Mouse (Mus musculus): ENCODE measurements around the gene Gm21425.
"Not testable (repeated sequence)": the region's sequence is repeated elsewhere in the genome, so short reads cannot be mapped to it uniquely, and the experiment has no call there.

Gene Gm21425

DNA sequence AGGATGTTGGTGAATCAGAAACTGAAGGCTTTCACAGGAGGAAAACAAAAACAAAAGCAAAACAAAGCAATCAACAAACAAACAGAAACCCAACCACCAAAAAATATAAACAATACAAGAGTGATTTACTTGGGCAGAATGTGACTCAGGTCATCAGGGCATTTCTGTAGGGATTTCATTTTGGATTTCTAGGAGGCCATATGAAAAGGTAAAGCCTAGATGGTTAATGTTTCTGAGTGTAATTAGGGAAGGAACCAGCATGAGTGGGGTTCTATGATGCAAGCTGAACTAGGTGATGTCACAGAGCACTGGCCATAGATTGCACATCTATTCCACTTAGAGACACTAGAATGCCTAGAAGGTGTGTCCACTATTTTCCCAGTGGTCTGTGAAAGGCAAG is at the start of gene Gm21425:
Gene Gm21425 (plus strand): TSS at position 301 of the 400 bp plus-strand sequence.
- in situ Hi-C loops (cut with MboI; ENCODE audit: unreplicated experiment in 2 of 2) = not testable (repeated sequence)

DNA sequence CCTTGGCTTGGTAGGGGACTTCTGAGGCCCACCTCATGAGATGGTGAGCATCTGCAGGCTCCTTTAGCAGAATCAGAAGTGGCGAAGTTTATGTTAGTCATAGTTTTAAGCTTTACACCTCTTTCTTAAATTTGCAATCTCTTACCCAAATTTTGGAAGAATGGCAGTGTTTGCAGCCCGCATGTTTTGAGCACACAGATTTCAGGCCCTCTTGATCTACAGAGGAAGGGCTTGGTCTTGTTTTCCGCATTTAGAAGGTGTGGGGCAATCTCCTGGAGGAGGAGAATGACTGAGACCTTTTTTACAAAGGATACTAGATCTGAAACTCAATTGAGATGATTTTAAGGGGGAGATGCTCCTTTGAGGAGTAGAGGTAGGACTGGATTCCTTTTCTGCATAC is 28.4 kb upstream of the Gm21425 start, which contains the start of gene Gm21891:
Gene Gm21891 (minus strand): TSS at position 101 of the 400 bp plus-strand sequence.
- in situ Hi-C loops (cut with MboI; ENCODE audit: unreplicated experiment in 2 of 2) = not testable (repeated sequence)

All from v-Abl transformed pro-B cells (cell line).